Comparison of ENCODE assay signal across 24 mouse cellular contexts in genomic region chr14:48978971-48979388, GRCm38 (mm10).
A peak's percentile ranks its signal among the peaks of the same experiment; 100 is the strongest.
DNase-seq lines count a peak whose midpoint lies in the region; ATAC-seq and TF ChIP-seq lines count a peak whose summit lies in the region.
"Had no signal": no experiment of that assay in that cellular context is flagged by ENCODE, and none has a peak within 500 bp of the region (broad histone marks: within the 10 kb centered on the region; RNA-seq: fewer than 3 reads in every experiment).

No protein-coding gene starts in this region.

- no peaks in the 10 kb centered on the region for H3K27me3 ChIP-seq in forebrain, embryonic 14.5 days (replicated peaks; ENCODE audit: control insufficient read depth, insufficient read depth, low read length)
- H3K27me3 ChIP-seq in forebrain, embryonic 13.5 days, result 0 out of 2 replicates have a peak, but pooled peaks cover 4% of the 10 kb centered on the region
- H3K27me3 ChIP-seq in lung, postnatal 0 days (replicated peaks; ENCODE audit: insufficient read depth, low read length), result no peaks in the 10 kb centered on the region
- H3K27me3 ChIP-seq: embryonic facial prominence, embryonic 12.5 days; heart, embryonic 15.5 days; hindbrain, embryonic 15.5 days; intestine, embryonic 15.5 days had no signal

- no peaks in the 10 kb centered on the region for H3K4me1 ChIP-seq in forebrain, embryonic 14.5 days (ENCODE audit: control insufficient read depth, insufficient read depth, low read length)
- H3K4me1 ChIP-seq in forebrain, embryonic 13.5 days, result no peaks in the 10 kb centered on the region
- no peaks in the 10 kb centered on the region for H3K4me1 ChIP-seq in lung, postnatal 0 days (ENCODE audit: insufficient read depth, low read depth, low read length)
- H3K4me1 ChIP-seq: embryonic facial prominence, embryonic 12.5 days; heart, embryonic 15.5 days; hindbrain, embryonic 15.5 days; intestine, embryonic 15.5 days; midbrain, embryonic 12.5 days had no signal

- H3K36me3 ChIP-seq in forebrain, embryonic 14.5 days (ENCODE audit: control insufficient read depth, insufficient read depth, low read length), result no peaks in the 10 kb centered on the region
- H3K36me3 ChIP-seq in forebrain, embryonic 13.5 days (ENCODE audit: poor library complexity, severe bottlenecking), result no peaks in the 10 kb centered on the region
- H3K36me3 ChIP-seq in lung, postnatal 0 days (ENCODE audit: insufficient read depth, low read length), result no peaks in the 10 kb centered on the region
- H3K36me3 ChIP-seq: embryonic facial prominence, embryonic 12.5 days; heart, embryonic 15.5 days; hindbrain, embryonic 15.5 days; intestine, embryonic 15.5 days; midbrain, embryonic 12.5 days had no signal

- no peak for TF ChIP-seq EP300 in lung, postnatal 0 days (IDR thresholded peaks at IDR 0.05)

- no peak overlapping the region for H3K9ac ChIP-seq in forebrain, embryonic 14.5 days (ENCODE audit: low read length)
- H3K9ac ChIP-seq in forebrain, embryonic 13.5 days, result no peak overlapping the region
- H3K9ac ChIP-seq in lung, postnatal 0 days (replicated peaks; ENCODE audit: low read depth), result no peak overlapping the region
- H3K9ac ChIP-seq: embryonic facial prominence, embryonic 12.5 days; heart, embryonic 15.5 days; hindbrain, embryonic 15.5 days; intestine, embryonic 15.5 days; liver, embryonic 14.5 days; midbrain, embryonic 12.5 days had no signal

- peak; percentile 59 for DNase-seq in forebrain, embryonic 14.5 days (ENCODE audit: low spot score)
- peak; percentile 19 to 78 for DNase-seq in layer of hippocampus, adult 18-20 months (ENCODE audit: low spot score in 2 of 2)
- no peak for DNase-seq in layer of hippocampus, postnatal 10 days (ENCODE audit: low spot score in 2 of 2)
- DNase-seq in 3T3-L1 (ENCODE audit: low read depth, low spot score), result peak; percentile 5
- peak; percentile 50 for DNase-seq in layer of hippocampus, adult 9-11 months
- DNase-seq in urinary bladder, postnatal 14 days (ENCODE audit: low spot score), result no peak
- no peak for DNase-seq in lung, postnatal 0 days (ENCODE audit: low spot score)
- DNase-seq: cerebellum, adult 9-11 months; gastrocnemius, postnatal 36 days; heart, postnatal 4 days; kidney, adult 9 months; kidney, postnatal 4 days; retina, postnatal 1 day; thymus, adult 18-20 months had no signal

- no peak overlapping the region for H3K27ac ChIP-seq in forebrain, embryonic 14.5 days (ENCODE audit: low read depth, low read length)
- no peak overlapping the region for H3K27ac ChIP-seq in forebrain, embryonic 13.5 days
- no peak overlapping the region for H3K27ac ChIP-seq in lung, postnatal 0 days (ENCODE audit: low read length)
- H3K27ac ChIP-seq: embryonic facial prominence, embryonic 12.5 days; heart, embryonic 15.5 days; hindbrain, embryonic 15.5 days; intestine, embryonic 15.5 days; liver, embryonic 14.5 days; midbrain, embryonic 12.5 days had no signal

- H3K9me3 ChIP-seq in forebrain, embryonic 14.5 days (replicated peaks; ENCODE audit: control insufficient read depth, low read length), result no peaks in the 10 kb centered on the region
- no peaks in the 10 kb centered on the region for H3K9me3 ChIP-seq in forebrain, embryonic 13.5 days (replicated peaks)
- H3K9me3 ChIP-seq in lung, postnatal 0 days (ENCODE audit: low read length), result no peaks in the 10 kb centered on the region
- H3K9me3 ChIP-seq: embryonic facial prominence, embryonic 12.5 days; heart, embryonic 15.5 days; hindbrain, embryonic 15.5 days; intestine, embryonic 15.5 days; midbrain, embryonic 12.5 days had no signal

- no peak for TF ChIP-seq CTCF in lung, postnatal 0 days (IDR thresholded peaks at IDR 0.05)

- no peak overlapping the region for H3K4me3 ChIP-seq in forebrain, embryonic 14.5 days (ENCODE audit: low read depth, low read length)
- no peak overlapping the region for H3K4me3 ChIP-seq in forebrain, embryonic 13.5 days
- H3K4me3 ChIP-seq in lung, postnatal 0 days (ENCODE audit: low read depth, low read length), result no peak overlapping the region
- H3K4me3 ChIP-seq: embryonic facial prominence, embryonic 12.5 days; erythroblast, embryonic 14.5 days; heart, embryonic 15.5 days; hindbrain, embryonic 15.5 days; intestine, embryonic 15.5 days; midbrain, embryonic 12.5 days had no signal

- 0 out of 2 replicates have a peak, but pooled peaks have one; percentile 42 for ATAC-seq in forebrain, embryonic 14.5 days
- ATAC-seq in forebrain, embryonic 13.5 days, result no peak
- ATAC-seq in lung, postnatal 0 days, result no peak
- ATAC-seq: CD4-positive, CD25-positive, alpha-beta regulatory T cell, adult 4 months; forebrain, embryonic 16.5 days; intestine, embryonic 15.5 days had no signal

- H3K4me2 ChIP-seq in forebrain, embryonic 14.5 days (ENCODE audit: low read length), result no peak overlapping the region
- no peak overlapping the region for H3K4me2 ChIP-seq in forebrain, embryonic 13.5 days
- no peak overlapping the region for H3K4me2 ChIP-seq in lung, postnatal 0 days (replicated peaks; ENCODE audit: low read depth, low read length)
- H3K4me2 ChIP-seq: embryonic facial prominence, embryonic 12.5 days; heart, embryonic 15.5 days; hindbrain, embryonic 15.5 days; intestine, embryonic 15.5 days; midbrain, embryonic 12.5 days had no signal

- 65% methylated on average over 3 of the region's 3 CpGs for WGBS in forebrain, embryonic 14.5 days
- WGBS in forebrain, embryonic 13.5 days, result 69% methylated on average over 3 of the region's 3 CpGs
- 39% methylated on average over 3 of the region's 3 CpGs for WGBS in lung, postnatal 0 days

Comparison
In these comparisons a context has a peak if more than half of its experiments do, and no peak if none do; other contexts are left out.
1. DNase-seq: peak in forebrain, embryonic 14.5 days (single experiment), layer of hippocampus, adult 18-20 months (2 of 2), 3T3-L1 (single experiment) and layer of hippocampus, adult 9-11 months (single experiment); none in layer of hippocampus, postnatal 10 days (0 of 2), urinary bladder, postnatal 14 days (single experiment) and lung, postnatal 0 days (single experiment).